Mouse (Mus musculus): ENCODE measurements around the gene Cyp4f39.
A peak's percentile ranks its signal among the peaks of the same experiment; 100 is the strongest.
"Not testable (repeated sequence)": the region's sequence is repeated elsewhere in the genome, so short reads cannot be mapped to it uniquely, and the experiment has no call there.

Cyp4f39 gene

DNA sequence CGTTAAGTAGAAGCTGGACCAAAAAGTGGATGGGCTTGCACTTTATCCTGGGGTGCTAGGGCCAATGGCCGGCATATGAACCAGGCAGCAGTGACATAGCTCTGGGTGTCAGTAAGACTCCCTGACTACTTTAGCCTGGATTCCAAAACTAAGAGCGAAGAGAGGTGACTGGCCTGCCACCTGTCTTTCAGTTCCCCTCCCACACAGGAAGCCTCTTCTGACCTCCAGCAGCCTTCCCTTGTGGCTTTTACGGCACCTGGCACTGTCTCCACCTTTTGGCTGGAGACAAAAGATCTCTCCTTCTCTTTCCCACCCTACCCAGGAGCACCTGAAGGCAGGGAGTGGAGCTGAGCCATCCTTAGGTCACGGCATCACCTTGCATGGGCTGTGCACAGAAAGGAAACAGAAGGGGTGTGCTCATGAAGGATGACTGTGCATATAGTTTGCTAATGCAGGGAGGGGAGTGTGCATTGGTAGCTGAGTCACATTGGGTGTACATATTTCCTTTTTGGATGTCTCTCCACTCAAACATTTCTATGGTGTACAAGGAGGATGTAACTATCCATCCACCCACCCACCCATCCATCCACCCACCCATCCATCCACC lies 22.5 kb downstream of the Cyp4f39 start:
- DNase-seq: no peak

- DNase-seq: no peak
Measured at GRCm38 (mm10) chr17:32477204-32477603, 24.7 kb downstream of the Cyp4f39 start.

- DNase-seq: no peak
Measured at GRCm38 (mm10) chr17:32478727-32479126, 26.2 kb downstream of the Cyp4f39 start.

DNA sequence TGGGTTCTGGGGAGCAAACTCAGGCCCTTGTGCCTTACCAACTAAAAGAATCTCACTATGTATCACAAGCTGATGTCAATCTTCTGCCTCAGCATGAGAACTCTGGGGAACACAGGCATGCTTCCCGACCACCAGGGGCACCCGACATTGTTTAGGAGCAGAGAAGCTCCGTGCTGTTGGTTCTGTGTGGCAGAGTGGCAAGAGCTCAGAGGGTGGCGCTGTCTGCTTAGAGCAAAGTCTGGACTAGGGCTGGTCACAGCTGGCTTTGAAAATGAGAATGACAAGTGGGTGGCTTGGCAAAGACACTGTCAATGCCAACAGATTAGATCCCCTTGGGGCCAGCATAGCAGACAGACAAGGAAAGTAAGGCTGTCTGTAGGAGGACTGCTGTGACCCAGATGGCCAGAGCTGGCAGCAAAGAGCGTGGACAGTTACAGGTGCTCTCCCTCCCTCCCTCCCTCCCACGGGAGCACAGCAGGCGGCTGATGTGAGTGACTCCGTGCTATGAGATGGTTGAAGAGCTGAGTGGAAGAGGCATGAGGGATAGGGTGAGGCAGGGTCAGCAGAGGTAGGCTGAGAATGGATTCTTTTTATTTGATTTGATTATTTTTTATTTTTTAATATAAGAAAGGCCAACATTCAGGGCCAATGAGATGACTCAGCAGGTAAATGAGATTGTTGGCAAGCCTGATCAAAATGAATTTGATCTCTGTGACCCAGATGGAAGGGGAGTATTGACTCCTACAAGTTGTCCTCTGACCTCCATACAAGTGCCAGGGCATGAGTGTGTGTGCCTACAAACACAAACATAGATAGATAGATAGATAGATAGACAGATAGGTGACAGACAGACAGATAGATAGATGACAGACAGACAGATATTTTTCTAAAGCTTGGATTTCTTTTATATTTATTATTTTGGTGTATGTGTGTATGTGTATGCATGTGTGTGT lies 27.3 kb downstream of the Cyp4f39 start:
- DNase-seq: no peak

DNA sequence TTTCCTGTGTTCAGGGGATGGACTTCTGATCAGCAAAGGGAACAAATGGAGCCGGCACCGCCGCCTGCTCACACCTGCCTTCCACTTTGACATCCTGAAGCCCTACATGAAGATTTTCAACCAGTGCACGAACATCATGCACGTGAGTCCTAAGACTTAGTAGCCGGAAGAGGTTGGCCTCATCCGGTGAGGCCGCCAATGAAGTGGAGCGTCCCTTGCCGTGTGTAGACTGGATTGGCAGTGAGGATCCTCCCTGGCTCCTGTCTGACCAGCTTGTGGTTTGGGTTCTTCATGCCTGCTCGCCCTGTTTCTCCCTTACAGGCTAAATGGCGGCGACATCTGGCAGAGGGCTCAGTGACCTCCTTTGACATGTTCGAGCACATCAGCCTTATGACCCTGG lies 29.2 kb downstream of the Cyp4f39 start:
- DNase-seq: no peak

DNA sequence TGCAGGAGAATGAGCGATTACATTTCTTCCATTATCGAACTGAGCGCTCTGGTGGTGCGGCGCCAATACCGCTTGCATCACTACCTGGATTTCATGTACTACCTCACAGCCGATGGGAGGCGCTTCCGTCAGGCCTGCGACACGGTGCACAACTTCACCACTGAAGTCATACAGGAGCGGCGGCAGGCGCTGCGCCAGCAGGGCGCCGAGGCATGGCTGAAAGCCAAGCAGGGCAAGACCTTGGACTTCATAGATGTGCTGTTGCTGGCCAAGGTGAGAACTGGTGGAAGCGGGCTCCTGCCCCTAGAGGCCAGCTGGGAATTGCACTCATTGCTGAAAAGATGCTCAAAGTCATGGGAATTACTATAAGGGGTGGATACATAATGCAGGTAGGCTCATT lies 30.7 kb downstream of the Cyp4f39 start:
- DNase-seq: peak; percentile 25 to 37

GRCm38 (mm10) chr17:32492349-32492980 lies 39.9 kb downstream of the Cyp4f39 start:
- no peak for DNase-seq

- DNase-seq: peak in 1 of 2 experiments; percentile 29
Measured at GRCm38 (mm10) chr17:32494601-32495000, 42.1 kb downstream of the Cyp4f39 start.

DNA sequence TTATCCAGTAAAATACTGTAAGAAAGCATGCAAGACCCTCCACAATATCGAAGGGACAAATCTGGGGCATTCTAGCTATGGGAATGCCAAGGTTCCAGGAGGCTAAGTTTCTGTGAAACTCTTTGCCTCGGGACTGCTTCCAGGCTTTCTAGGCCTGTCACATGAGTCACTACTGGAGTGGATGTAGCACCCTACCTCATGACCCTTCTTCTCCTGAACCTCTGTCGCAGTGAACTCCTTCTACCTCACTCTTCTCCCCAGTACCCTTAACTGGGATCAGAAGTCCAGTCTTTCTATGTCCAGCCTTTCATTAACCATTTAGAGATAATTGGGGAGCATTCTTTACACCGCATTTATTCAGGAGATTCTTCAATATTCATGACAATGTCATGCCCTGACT lies 48.0 kb downstream of the Cyp4f39 start:
- not testable (repeated sequence) for DNase-seq

DNA sequence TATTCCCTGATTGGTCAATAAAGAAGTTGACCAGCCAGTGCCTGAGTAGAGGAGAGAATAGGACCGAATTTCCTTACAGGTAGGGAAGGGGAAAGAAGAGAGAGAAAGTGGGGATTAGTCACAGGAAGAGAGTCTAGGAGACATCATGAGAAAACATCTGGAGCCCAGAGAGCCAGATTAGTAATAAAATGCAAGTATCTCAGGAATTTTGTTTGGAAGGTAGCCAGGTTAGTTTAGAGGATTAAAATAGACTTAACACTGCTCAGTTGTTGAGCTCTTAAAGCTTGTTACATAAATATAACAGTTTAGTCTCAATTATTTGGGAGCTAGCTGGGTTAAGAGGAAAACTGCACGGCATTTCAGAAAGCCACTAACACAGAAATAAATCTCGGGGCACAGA lies 48.5 kb downstream of the Cyp4f39 start:
- no peak for DNase-seq

GRCm38 (mm10) chr17:32503111-32503510 lies 50.6 kb downstream of the Cyp4f39 start:
- no peak for DNase-seq

- no peak for DNase-seq
Measured at GRCm38 (mm10) chr17:32505851-32506728, 53.6 kb downstream of the Cyp4f39 start, which contains the start of gene Cyp4f17. Gene Cyp4f17, plus strand, starts transcription at chr17:32506050.

- DNase-seq: no peak
Measured at GRCm38 (mm10) chr17:32506729-32507245, 54.3 kb downstream of the Cyp4f39 start.

DNA sequence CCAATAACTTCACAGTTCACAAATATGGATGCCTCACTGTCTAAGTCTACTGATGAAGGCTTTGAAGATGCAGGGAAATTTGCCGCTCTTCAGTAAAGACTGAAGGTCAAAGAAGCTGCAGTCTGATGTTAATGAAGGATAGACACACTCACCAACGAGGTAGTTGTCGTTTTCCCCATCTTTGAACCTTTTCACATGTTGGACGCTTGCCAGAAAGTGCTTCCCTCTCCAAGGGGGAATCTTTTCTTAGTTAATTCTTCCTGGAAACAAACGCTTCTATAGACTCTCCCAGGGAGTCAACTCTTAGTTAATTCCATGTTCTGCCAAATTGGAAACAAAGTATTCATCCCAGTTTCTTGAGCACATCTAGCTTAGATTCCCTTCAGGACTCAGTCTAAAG lies 63.6 kb downstream of the Cyp4f39 start:
- no peak for DNase-seq

- no peak for DNase-seq
Measured at GRCm38 (mm10) chr17:32521981-32522380, 69.5 kb downstream of the Cyp4f39 start.

DNA sequence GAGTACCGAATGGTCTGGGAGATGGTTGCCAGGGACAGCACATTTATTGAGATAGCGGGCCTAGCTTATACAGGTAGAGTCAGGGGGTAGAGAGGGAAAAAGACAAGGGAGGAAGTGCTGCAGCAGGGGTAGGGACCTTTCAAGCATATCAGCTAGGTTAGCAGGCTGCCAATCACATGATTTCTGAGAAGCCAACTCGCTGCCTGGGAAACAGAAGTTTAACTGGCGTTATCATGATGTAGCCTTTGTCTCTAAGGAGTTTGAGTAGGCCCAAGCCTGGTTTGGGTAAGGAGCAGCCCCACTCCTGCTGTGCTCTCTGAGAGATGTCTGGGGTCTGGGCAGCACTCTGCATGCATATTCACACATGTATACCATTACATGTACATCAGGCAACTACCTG lies 69.9 kb downstream of the Cyp4f39 start:
- no peak for DNase-seq

DNA sequence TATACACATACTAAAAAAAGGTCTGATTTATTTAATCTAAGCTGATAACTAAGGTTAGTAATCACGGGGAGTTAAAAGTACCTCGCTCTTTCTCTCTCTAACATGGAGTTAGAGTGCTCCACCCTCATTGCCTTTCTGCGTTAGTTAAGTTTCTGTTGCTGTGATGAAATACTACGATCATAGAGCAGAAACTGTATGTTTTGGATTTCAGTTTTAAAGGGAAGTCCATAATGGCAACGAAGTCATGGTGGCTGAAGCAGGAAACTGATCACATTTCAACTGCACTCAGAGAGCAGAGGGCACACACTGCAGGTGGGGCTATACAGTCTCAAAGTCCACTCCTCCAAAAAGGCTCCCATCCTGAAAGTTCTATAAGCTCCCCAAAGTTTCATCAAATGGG lies 70.3 kb downstream of the Cyp4f39 start:
- DNase-seq: no peak

GRCm38 (mm10) chr17:32523895-32524294 lies 71.4 kb downstream of the Cyp4f39 start:
- no peak for DNase-seq

- not testable (repeated sequence) for DNase-seq
Measured at GRCm38 (mm10) chr17:32526341-32526740, 73.8 kb downstream of the Cyp4f39 start.

DNA sequence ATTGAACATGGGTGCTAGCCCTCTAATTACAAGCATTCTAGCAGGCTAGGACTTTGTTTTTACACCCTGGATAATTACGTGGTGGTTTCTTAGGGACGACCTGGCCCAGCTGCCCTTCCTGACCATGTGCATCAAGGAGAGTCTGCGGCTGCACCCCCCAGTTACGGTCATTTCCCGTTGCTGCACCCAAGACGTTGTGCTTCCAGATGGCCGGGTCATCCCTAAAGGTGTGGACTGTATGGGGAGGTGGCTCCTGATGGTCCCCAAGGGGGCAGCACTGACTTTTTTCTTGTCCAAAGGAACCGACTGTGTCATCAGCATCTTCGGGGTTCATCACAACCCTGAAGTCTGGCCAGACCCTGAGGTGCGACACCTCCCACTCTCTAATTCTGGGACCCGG lies 75.2 kb downstream of the Cyp4f39 start:
- no peak for DNase-seq

DNA sequence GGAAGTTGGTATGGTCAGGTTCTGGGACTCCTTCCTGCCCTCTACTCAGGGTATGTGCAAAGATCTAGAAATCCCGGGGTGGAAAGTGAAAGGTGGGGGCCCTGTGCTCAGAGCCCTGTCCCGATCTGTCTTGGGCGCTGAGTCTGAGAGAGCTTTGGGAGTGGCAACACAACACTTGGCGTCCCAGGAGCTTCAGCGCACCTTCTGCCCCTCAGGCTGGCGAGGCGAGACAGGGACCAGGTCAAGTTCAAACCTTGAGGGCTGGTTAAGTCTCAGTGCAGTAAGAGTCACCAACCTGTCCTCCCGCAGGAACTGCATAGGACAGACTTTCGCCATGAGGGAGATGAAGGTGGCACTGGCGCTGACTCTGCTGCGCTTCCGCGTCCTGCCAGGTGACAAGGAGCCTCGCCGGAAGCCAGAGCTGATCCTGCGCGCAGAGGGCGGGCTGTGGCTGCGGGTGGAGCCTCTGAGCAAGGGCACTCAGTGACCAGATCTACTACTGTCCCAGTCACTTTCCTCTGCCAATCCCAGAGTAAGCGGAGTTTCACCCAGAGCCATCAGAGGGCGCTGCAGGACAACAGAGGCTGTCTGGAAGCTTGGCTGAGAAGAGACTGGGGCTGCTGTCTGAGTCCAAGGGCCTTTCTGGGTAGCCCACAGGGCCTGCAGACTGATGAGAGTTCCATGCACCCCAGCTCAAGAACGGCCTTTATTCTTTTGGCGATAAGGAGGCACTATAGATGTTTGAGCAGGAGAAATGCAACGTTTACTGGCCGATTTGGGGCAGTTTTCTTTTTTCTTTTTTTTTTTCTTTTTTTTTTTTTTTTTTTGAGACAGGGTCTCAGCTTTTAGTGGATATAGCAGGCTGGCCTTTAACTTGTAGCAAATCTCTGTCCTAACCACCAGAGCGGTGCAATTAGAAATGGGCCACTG lies 76.2 kb downstream of the Cyp4f39 start:
- peak; percentile 80 to 83 for DNase-seq

All from thymus, adult 18-20 months (tissue).